Comparison of ENCODE assay signal across 7 mouse cellular contexts in the genomic region with DNA sequence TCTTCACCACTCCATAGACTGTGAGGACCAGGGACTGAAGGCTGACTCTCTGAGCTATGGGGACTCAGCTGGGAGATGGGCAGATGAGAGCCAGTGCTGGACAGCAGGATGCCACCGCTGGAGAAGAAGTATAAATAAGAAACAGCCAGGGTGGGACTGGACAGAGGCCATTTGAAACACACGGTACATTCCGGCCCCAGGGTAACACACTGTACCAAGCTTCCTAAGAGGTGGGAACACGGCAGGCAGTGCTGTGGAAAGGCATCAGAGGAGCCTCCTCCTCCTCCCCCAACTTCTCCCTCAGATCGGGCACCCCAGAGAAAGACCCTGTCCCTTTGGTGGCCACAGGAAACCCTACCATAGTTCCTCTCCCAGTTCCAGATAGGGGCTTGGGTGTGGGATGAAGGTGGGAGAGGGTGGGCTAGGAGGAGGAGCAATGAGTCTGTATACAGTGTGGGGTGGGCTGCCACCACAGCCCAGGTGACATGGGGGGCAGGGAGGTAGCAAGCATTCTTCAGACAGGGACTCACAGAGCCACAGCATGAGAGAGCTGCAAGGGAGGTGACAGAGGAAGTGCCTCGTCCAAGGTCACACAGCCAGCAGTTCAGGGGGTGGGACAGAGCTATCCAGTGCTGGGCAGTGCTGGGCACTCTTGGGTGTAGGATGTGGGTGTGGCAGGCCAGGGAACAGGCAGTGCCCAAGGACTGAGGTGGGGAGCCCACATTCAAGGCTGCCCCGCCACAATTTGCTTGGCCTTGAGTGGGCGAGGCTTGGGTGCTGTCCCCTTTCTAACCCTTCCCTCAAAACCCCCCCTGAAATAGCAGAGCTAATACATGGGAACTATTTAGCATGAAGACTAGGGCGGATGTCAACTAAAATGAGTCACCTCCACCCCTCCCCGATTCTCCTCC. TPM values are rescaled to one million over a fixed set of nuclear protein-coding genes. Genes with fewer than 3 reads are reported as not detected.
DNase-seq lines count a peak whose midpoint lies in the region.

No protein-coding gene starts in this region.

- peak; percentile 90 for DNase-seq in ovary, adult 18-20 months (ENCODE audit: low spot score)
- DNase-seq in ovary, postnatal 14 days (ENCODE audit: low spot score): no peak
- peak; percentile 32 to 76 for DNase-seq in gastrocnemius, postnatal 36 days
- peak; percentile 38 for DNase-seq in lung, postnatal 10 days
- DNase-seq in thymus, postnatal 25 days: peak; percentile 70
- DNase-seq in right cerebral cortex, adult 2 months (ENCODE audit: low spot score in 2 of 2): no peak
- no peak for DNase-seq in left cerebral cortex, postnatal 25 days (ENCODE audit: low spot score in 2 of 2)

- intact Hi-C loops in gastrocnemius, postnatal 36 days (cut with DNase I): no loop called here
- intact Hi-C loops in left cerebral cortex, postnatal 25 days (cut with DNase I): no loop called here

RNA-seq across cellular contexts. Expression of a gene that starts 1.6 kb away (rescaled TPM):
- total RNA-seq in gastrocnemius, postnatal 36 days (2021): 100 to 1,000 TPM; 107 to 115 TPM
- total RNA-seq in left cerebral cortex, postnatal 25 days (2021): 10 to 100 TPM; 46.4 to 53.2 TPM

RNA-seq across cellular contexts. Expression of a gene that starts 14.9 kb away (rescaled TPM):
- not detected for total RNA-seq in gastrocnemius, postnatal 36 days (2021)
- not detected for total RNA-seq in left cerebral cortex, postnatal 25 days (2021)

RNA-seq across cellular contexts. Expression of a gene that starts 33.5 kb away (rescaled TPM):
- not detected for total RNA-seq in gastrocnemius, postnatal 36 days (2021)
- total RNA-seq in left cerebral cortex, postnatal 25 days (2021): not detected

RNA-seq across cellular contexts. Expression of a gene that starts 44.9 kb away (rescaled TPM):
- not detected for total RNA-seq in gastrocnemius, postnatal 36 days (2021)
- total RNA-seq in left cerebral cortex, postnatal 25 days (2021): not detected

RNA-seq across cellular contexts. Expression of a gene that starts 59.8 kb away (rescaled TPM):
- not detected for total RNA-seq in gastrocnemius, postnatal 36 days (2021)
- total RNA-seq in left cerebral cortex, postnatal 25 days (2021): 1 to 10 TPM; 1.4 to 2.8 TPM

Comparison
In these comparisons a context has a peak if more than half of its experiments do, and no peak if none do; other contexts are left out.
1. DNase-seq: peak in ovary, adult 18-20 months (single experiment), gastrocnemius, postnatal 36 days (2 of 2), lung, postnatal 10 days (single experiment) and thymus, postnatal 25 days (single experiment); none in ovary, postnatal 14 days (single experiment), right cerebral cortex, adult 2 months (0 of 2) and left cerebral cortex, postnatal 25 days (0 of 2).